Mouse (Mus musculus): ENCODE data around the gene Tdrd7.

Gene Tdrd7

DNA sequence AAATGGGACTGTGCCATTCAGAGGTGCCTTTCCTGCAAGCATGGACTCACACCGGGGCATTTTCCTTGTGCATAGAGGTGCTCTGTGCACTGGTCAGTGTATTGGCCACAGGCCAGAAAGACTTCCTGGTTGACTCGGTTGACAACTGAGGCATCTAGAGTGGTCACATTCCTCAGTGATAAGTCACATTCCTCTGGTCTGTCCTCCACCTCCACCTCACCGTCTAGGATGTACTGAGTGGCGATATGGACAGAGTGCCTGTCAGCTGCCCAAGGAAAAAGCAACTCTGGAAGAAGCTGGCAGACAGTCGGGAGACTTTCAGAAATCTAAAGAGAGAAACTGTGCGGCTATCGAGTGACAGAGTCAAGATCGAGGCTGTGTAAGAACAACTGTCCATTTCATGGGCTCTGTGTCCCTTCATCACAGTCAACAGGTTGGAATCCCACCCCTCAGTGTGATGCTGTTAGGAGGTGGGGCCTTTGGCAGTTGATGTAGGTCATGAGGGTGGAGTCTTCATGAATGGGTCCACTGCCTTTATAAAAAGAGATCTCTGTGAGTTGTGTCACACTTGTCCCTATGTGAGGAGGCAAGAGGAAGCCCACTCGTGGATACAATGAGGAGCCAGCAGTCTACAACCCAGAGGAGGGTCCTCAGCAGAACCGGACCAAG is at the start of gene Tdrd7:
Tdrd7 (plus strand) TSS at position 564 of the 669 bp plus-strand sequence.
- no peak for DNase-seq (ENCODE audit: low read depth, low spot score)

DNA sequence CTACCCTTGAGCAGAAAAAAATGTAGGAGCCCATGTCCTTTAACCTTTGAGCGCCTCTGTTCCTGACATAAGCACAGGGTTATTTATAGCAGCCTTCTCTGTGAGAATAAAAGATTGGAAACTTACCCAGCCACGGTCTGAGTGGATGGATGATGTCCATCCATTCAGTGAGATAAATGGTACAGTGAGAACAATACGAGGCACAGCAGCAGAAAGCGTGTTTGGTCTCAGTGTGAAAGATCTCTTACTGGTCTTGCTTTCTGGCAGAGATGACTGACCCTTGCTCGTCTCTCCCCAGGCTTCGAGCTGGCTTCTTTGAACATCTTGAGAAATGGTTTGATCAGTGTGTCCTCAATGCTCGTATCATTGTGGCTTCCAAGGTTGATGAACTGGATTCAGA is 48.0 kb upstream of the Tdrd7 start:
- DNase-seq (ENCODE audit: low read depth, low spot score) = no peak

- DNase-seq (ENCODE audit: low read depth, low spot score) = no peak
Observed at GRCm38 (mm10) chr4:45921663-45922435, 43.3 kb upstream of the Tdrd7 start.

GRCm38 (mm10) chr4:45924011-45924410 is 41.1 kb upstream of the Tdrd7 start:
- no peak for DNase-seq (ENCODE audit: low read depth, low spot score)

DNA sequence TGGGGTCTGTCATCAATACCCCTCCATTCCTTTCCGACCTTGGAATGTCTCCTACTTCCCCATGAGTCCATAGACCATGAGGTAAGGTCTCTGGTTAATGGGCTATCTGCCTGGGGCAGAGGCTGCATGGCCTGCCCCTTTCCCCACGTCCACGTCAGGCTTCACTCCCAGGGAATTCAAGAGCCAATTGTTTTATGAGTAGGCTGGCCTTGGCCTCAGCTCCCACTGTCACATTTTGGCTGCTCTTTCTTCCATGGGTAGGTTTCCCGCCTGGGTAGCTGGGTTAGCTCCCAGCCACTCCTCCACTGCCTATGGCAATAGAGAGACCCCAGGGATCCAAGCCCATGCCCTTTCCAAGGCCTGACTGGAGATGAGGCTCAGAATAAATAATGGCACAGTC is 36.6 kb upstream of the Tdrd7 start:
- DNase-seq (ENCODE audit: low read depth, low spot score) = no peak

- DNase-seq (ENCODE audit: low read depth, low spot score) = peak; percentile 12
Observed at GRCm38 (mm10) chr4:45941628-45942044, 23.5 kb upstream of the Tdrd7 start.

- no peak for DNase-seq (ENCODE audit: low read depth, low spot score)
Observed at GRCm38 (mm10) chr4:45947729-45948128, 17.4 kb upstream of the Tdrd7 start.

GRCm38 (mm10) chr4:45949109-45949848 is 15.9 kb upstream of the Tdrd7 start:
- peak; percentile 9 for DNase-seq (ENCODE audit: low read depth, low spot score)

GRCm38 (mm10) chr4:45951830-45952229 is 13.3 kb upstream of the Tdrd7 start:
- no peak for DNase-seq (ENCODE audit: low read depth, low spot score)

- no peak for DNase-seq (ENCODE audit: low read depth, low spot score)
Observed at GRCm38 (mm10) chr4:45953025-45953919, 11.9 kb upstream of the Tdrd7 start.

DNA sequence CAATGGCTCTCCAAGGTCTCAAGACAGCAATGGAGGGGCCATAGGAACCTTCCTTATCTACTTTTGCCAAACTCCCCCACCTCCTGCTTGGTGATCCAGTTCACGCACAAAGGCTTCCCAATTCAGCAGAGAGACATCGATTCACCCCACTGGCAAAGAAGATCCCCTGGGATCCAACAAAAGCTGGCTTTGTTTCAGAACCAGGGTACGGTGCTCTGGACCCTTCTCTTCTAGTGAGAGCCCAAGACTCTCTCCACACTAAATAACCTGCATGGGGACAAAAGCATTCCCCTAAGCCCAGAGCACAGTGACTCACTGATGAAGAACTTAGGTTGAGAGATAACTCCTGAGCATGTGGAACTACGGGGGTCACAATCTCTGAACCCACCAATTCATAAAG is 9.9 kb upstream of the Tdrd7 start:
- no peak for DNase-seq (ENCODE audit: low read depth, low spot score)

GRCm38 (mm10) chr4:45956131-45956530 is 9.0 kb upstream of the Tdrd7 start:
- no peak for DNase-seq (ENCODE audit: low read depth, low spot score)

DNA sequence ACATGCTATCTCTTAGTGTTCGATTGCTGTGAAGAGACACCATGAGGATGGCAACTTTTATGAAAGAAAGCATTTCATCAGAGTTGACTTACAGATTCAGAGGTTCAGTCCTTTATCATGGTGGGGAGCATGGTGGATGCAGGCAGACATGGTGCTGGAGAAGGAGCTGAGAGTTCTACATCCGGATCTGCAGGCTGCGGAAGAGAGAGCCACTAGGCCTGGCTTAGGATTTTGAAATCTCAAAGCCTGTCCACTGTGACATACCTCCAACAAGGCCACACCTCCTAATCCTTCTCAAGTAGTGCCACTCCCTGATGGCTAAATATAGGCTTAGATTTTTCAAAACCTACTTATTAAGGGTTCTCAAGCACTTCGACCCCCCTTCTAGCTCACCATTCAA is 8.4 kb upstream of the Tdrd7 start:
- no peak for DNase-seq (ENCODE audit: low read depth, low spot score)

- DNase-seq (ENCODE audit: low read depth, low spot score) = no peak
Observed at GRCm38 (mm10) chr4:45965737-45966447, 758 bp downstream of the Tdrd7 start.

- no peak for DNase-seq (ENCODE audit: low read depth, low spot score)
Observed at GRCm38 (mm10) chr4:45966716-45967115, 1.6 kb downstream of the Tdrd7 start.

- no peak for DNase-seq (ENCODE audit: low read depth, low spot score)
Observed at GRCm38 (mm10) chr4:45967479-45968341, 2.6 kb downstream of the Tdrd7 start.

GRCm38 (mm10) chr4:45969051-45969450 is 3.9 kb downstream of the Tdrd7 start:
- no peak for DNase-seq (ENCODE audit: low read depth, low spot score)

DNA sequence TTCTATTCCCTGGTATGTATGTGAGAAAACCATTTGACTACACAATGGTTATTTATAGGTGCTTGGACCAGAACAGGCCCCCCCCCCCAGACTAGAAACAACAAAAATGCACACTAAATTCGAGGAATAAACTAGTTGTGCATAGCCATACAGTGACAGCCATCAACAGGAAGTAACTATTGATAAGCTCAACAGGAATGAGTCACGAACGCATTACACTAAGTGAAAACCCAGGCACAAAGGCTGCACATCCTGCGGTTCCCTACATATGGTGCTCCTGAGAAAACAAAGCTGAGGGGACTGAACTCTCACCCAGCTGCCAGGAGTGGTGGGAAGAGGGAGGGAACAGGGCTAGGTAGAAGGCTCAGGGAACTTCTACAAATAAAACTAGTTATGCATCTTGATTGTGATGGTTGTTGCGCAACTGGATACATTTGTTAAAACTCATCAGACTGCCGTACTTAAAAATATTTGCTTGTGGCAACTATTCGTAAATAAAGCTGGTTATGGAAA is 5.0 kb downstream of the Tdrd7 start:
- no peak for DNase-seq (ENCODE audit: low read depth, low spot score)

DNA sequence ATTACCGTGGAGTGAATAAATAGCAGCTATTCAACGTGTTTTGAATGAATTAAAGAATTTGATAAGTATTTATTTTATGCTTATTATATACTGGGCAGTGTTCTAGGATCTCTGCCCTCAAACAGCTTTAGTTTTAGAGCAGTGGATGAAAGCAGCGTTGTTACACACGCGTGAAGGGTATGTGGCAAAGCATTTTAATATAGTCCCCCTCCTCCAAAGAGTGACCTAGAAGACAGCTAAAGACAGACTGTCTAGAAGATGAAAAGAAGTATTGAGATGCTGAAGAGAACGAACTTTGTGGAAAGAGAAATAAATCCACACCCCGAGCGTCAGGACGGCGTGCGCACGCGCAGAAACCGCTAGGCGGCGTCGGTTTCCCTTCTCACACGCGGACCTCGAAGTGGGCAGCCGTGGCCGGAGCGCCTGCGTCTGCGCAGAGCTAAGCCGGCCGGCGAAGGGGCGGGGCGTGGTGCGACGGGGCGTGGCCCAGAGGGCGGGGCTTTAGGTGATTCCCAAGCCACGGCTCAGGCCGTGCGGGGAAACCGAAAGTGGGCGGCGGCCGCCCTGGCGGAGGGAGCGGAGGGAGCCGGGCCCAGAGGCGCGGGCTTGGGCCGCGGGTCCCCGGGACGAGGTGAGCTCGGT is 6.8 kb downstream of the Tdrd7 start:
- peak; percentile 81 for DNase-seq (ENCODE audit: low read depth, low spot score)
